Mouse (Mus musculus): ENCODE results near the gene Elf4.

Gene Elf4

GRCm38 (mm10) chrX:48367841-48368240 lies 95.1 kb downstream of the Elf4 start:
- no peak for DNase-seq (ENCODE audit: low read depth, low spot score)

GRCm38 (mm10) chrX:48365836-48366577 lies 96.9 kb downstream of the Elf4 start:
- DNase-seq (ENCODE audit: low read depth, low spot score) = no peak

Measured in mesoderm, embryonic 11.5 days (tissue).